Mouse (Mus musculus) layer of hippocampus, adult 9-11 months (tissue): ENCODE measurements at regions not wholly inside any gene's neighbourhood (a gene's known extent, or its start where the extent isn't known, plus 50 kb on each side); places are given as distances from the start of the nearest gene placed in this dataset.
"Not testable (repeated sequence)": the region's sequence is repeated elsewhere in the genome, so short reads cannot be mapped to it uniquely, and the experiment has no call there.

Experiments
- DNase-seq: peaks from one replicate; pipeline ENCODE4 v3.0.0; 2022

- DNase-seq: no peak
Observed at GRCm38 (mm10) chr10:38458975-38459374, 362.6 kb downstream of the Rfpl4b start.

GRCm38 (mm10) chr10:38458424-38458823 is 363.2 kb downstream of the Rfpl4b start:
- DNase-seq: no peak

- DNase-seq: no peak
Observed at GRCm38 (mm10) chr10:38456786-38457185, 364.8 kb downstream of the Rfpl4b start.

GRCm38 (mm10) chr10:38449263-38449662 is 372.3 kb downstream of the Rfpl4b start:
- DNase-seq: no peak

GRCm38 (mm10) chr10:38447706-38448105 is 373.9 kb downstream of the Rfpl4b start:
- DNase-seq: no peak

GRCm38 (mm10) chr10:38447256-38447655 is 374.3 kb downstream of the Rfpl4b start:
- DNase-seq: no peak

GRCm38 (mm10) chr10:38439286-38439685 is 382.3 kb downstream of the Rfpl4b start:
- no peak for DNase-seq

- DNase-seq: no peak
Observed at GRCm38 (mm10) chr10:38436907-38437306, 384.7 kb downstream of the Rfpl4b start.

GRCm38 (mm10) chr10:38421541-38421940 is 400.0 kb downstream of the Rfpl4b start:
- DNase-seq: no peak

GRCm38 (mm10) chr10:38419771-38420170 is 401.8 kb downstream of the Rfpl4b start:
- DNase-seq: no peak

GRCm38 (mm10) chr10:38383161-38383560 is 438.4 kb downstream of the Rfpl4b start:
- DNase-seq: no peak

GRCm38 (mm10) chr10:38381873-38382296 is 439.7 kb downstream of the Rfpl4b start:
- DNase-seq: no peak

- no peak for DNase-seq
Observed at GRCm38 (mm10) chr10:38380388-38380787, 441.2 kb downstream of the Rfpl4b start.

- no peak for DNase-seq
Observed at GRCm38 (mm10) chr10:38366776-38367175, 454.8 kb downstream of the Rfpl4b start.

GRCm38 (mm10) chr10:38364876-38365275 is 456.7 kb downstream of the Rfpl4b start:
- no peak for DNase-seq

- peak; percentile 12 for DNase-seq
Observed at GRCm38 (mm10) chr10:38357539-38358232, 463.9 kb downstream of the Rfpl4b start.

- no peak for DNase-seq
Observed at GRCm38 (mm10) chr10:38353973-38354372, 467.6 kb downstream of the Rfpl4b start.

- no peak for DNase-seq
Observed at GRCm38 (mm10) chr10:38353526-38353925, 468.1 kb downstream of the Rfpl4b start.

- DNase-seq: not testable (repeated sequence)
Observed at GRCm38 (mm10) chr10:38347029-38347428, 474.6 kb downstream of the Rfpl4b start.

- no peak for DNase-seq
Observed at GRCm38 (mm10) chr10:38340406-38341175, 481.0 kb downstream of the Rfpl4b start.

- DNase-seq: no peak
Observed at GRCm38 (mm10) chr10:38308716-38309392, 512.7 kb downstream of the Rfpl4b start.

- DNase-seq: no peak
Observed at GRCm38 (mm10) chr10:38295724-38296123, 525.9 kb downstream of the Rfpl4b start.

- no peak for DNase-seq
Observed at GRCm38 (mm10) chr10:38288689-38289283, 532.8 kb downstream of the Rfpl4b start.
